Mouse (Mus musculus): Measurements from ENCODE around the gene Cers6.

Gene Cers6

GRCm38 (mm10) chr2:69019821-69020489 lies 158.7 kb downstream of the Cers6 start:
- no peak for DNase-seq (ENCODE audit: low spot score)

GRCm38 (mm10) chr2:69020636-69021310 lies 159.5 kb downstream of the Cers6 start:
- DNase-seq (ENCODE audit: low spot score) = no peak

- DNase-seq (ENCODE audit: low spot score) = no peak
Observed at GRCm38 (mm10) chr2:69021516-69021915, 160.3 kb downstream of the Cers6 start.

GRCm38 (mm10) chr2:69024856-69025255 lies 163.6 kb downstream of the Cers6 start:
- DNase-seq (ENCODE audit: low spot score) = no peak

GRCm38 (mm10) chr2:69032562-69032961 lies 171.3 kb downstream of the Cers6 start:
- no peak for DNase-seq (ENCODE audit: low spot score)

- DNase-seq (ENCODE audit: low spot score) = no peak
Observed at GRCm38 (mm10) chr2:69035457-69035856, 174.2 kb downstream of the Cers6 start.

- no peak for DNase-seq (ENCODE audit: low spot score)
Observed at GRCm38 (mm10) chr2:69037362-69037761, 176.1 kb downstream of the Cers6 start.

- DNase-seq (ENCODE audit: low spot score) = no peak
Observed at GRCm38 (mm10) chr2:69042327-69043106, 181.3 kb downstream of the Cers6 start.

GRCm38 (mm10) chr2:69043431-69044118 lies 182.3 kb downstream of the Cers6 start:
- DNase-seq (ENCODE audit: low spot score) = peak; percentile 35

GRCm38 (mm10) chr2:69045926-69046325 lies 184.7 kb downstream of the Cers6 start:
- DNase-seq (ENCODE audit: low spot score) = no peak

- no peak for DNase-seq (ENCODE audit: low spot score)
Observed at GRCm38 (mm10) chr2:69047297-69047696, 186.1 kb downstream of the Cers6 start.

- no peak for DNase-seq (ENCODE audit: low spot score)
Observed at GRCm38 (mm10) chr2:69047805-69048204, 186.6 kb downstream of the Cers6 start.

- DNase-seq (ENCODE audit: low spot score) = no peak
Observed at GRCm38 (mm10) chr2:69049179-69049578, 187.9 kb downstream of the Cers6 start.

GRCm38 (mm10) chr2:69050189-69050588 lies 188.9 kb downstream of the Cers6 start:
- DNase-seq (ENCODE audit: low spot score) = no peak

GRCm38 (mm10) chr2:69051596-69051995 lies 190.4 kb downstream of the Cers6 start:
- DNase-seq (ENCODE audit: low spot score) = no peak

GRCm38 (mm10) chr2:69053210-69053858 lies 192.1 kb downstream of the Cers6 start:
- DNase-seq (ENCODE audit: low spot score) = no peak

GRCm38 (mm10) chr2:69054279-69054678 lies 193.0 kb downstream of the Cers6 start:
- DNase-seq (ENCODE audit: low spot score) = peak; percentile 55

GRCm38 (mm10) chr2:69055174-69055573 lies 193.9 kb downstream of the Cers6 start:
- no peak for DNase-seq (ENCODE audit: low spot score)

GRCm38 (mm10) chr2:69061313-69061712 lies 200.1 kb downstream of the Cers6 start:
- no peak for DNase-seq (ENCODE audit: low spot score)

- DNase-seq (ENCODE audit: low spot score) = no peak
Observed at GRCm38 (mm10) chr2:69061910-69062689, 200.9 kb downstream of the Cers6 start.

- no peak for DNase-seq (ENCODE audit: low spot score)
Observed at GRCm38 (mm10) chr2:69064759-69065158, 203.5 kb downstream of the Cers6 start.
